Mouse (Mus musculus) embryonic facial prominence, embryonic 13.5 days (tissue): ENCODE results near the gene Rpap1. TPM values are rescaled to one million over a fixed set of nuclear protein-coding genes. Genes with fewer than 3 reads are reported as not detected.
"Not testable (repeated sequence)": the region's sequence is repeated elsewhere in the genome, so short reads cannot be mapped to it uniquely, and the experiment has no call there.

Experiments
- ATAC-seq: fragments of 200-750 bp; cut with Nextera tagmentation; 2 replicates; pipeline ENCODE4 v1.8.0; 2017; ENCODE audit warnings: low read depth; ENCODE audit not compliant: insufficient number of reproducible peaks, insufficient read depth, low FRiP score, low TSS enrichment
- H3K27ac ChIP-seq: fragments of 300-500 bp; sonication (generic); 2 replicates; pipeline ENCODE4 v1.5.1; 2015; ENCODE audit warnings: moderate library complexity, mild to moderate bottlenecking, inconsistent platforms
- H3K27me3 ChIP-seq: fragments of 300-500 bp; sonication (generic); 2 replicates; pipeline ENCODE4 v1.6.1; 2015; ENCODE audit warnings: mild to moderate bottlenecking, inconsistent platforms
- H3K36me3 ChIP-seq: fragments of 300-500 bp; sonication (generic); 2 replicates; pipeline ENCODE4 v1.6.1; 2015; ENCODE audit warnings: mild to moderate bottlenecking, inconsistent platforms
- H3K4me1 ChIP-seq: fragments of 300-500 bp; sonication (generic); 2 replicates; pipeline ENCODE4 v1.6.1; 2015; ENCODE audit warnings: inconsistent platforms
- H3K4me2 ChIP-seq: fragments of 300-500 bp; sonication (generic); 2 replicates; pipeline ENCODE4 v1.6.1; 2015; ENCODE audit warnings: moderate library complexity, mild to moderate bottlenecking, inconsistent platforms
- H3K4me3 ChIP-seq: fragments of 300-500 bp; sonication (generic); 2 replicates; pipeline ENCODE4 v1.5.1; 2015; ENCODE audit warnings: mild to moderate bottlenecking, inconsistent platforms
- H3K9ac ChIP-seq: fragments of 300-500 bp; sonication (generic); 2 replicates; pipeline ENCODE4 v1.6.1; 2015; ENCODE audit warnings: mild to moderate bottlenecking, inconsistent platforms
- H3K9me3 ChIP-seq: fragments of 300-500 bp; sonication (generic); 2 replicates; pipeline ENCODE4 v1.6.1; 2016; ENCODE audit warnings: inconsistent platforms
- WGBS: fragments of 180-500 bp; shearing (Covaris S2); methylation state at CpG from one replicate; pipeline ENCODE4 v1.1.7; 2015; ENCODE audit warnings: mixed read lengths; 5-methylcytosine and 5-hydroxymethylcytosine counted together
- polyA plus RNA-seq: library from polyadenylated mRNA; unstranded; fragments of >200 nt; fragmentation: Nextera tagmentation; extraction: Ambion mirVana; gene quantifications from 2 replicates; pipeline ENCODE4 v1.2.1, GENCODE M21; 2015

Gene Rpap1
- polyA plus RNA-seq, 1 experiment from 2014 or later = 31.5 TPM

DNA sequence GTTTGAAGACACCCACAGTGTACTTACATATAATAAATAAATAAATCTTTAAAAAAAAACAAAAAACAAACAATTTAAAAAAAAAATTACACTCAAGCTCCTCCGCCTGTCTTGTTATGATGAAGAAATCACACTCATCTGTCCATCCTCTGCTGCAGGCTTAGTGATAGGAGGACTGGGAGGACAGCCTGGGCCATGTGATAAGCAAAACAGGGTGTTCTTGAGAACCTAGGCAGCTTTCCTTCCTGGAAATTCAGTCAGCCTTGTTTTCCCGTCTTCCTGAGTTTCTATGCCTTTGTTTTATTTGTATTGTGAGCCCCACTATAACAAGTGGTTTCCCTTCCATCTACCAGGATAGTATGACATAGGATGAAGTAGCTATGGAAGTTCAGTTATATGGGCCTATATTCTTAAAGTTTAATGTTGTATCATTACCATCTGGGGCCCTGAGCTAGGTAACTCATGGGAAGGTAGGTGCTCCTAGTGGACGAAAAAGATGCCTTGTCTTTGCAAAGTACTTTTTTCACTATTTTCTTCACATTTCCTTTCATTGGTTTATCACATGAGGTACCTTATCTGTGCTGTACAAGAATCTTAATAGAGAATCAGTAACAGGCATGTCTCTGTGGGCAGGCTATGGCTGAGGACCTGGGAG is 59.4 kb downstream of the Rpap1 start:
- Histone ChIP-seq H3K4me2 (no peak overlapping the region), H3K4me3 (no peak overlapping the region), H3K27me3 (no peaks in the 10 kb centered on the region), H3K9me3 (no peaks in the 10 kb centered on the region), H3K4me1 (no peaks in the 10 kb centered on the region), H3K9ac (no peak overlapping the region), H3K36me3 (peaks cover 91% of the 10 kb centered on the region), H3K27ac (no peak overlapping the region)
- ATAC-seq = no peak
- 88% methylated on average over 3 of the region's 3 CpGs for WGBS

- Histone ChIP-seq H3K4me3 (no peak overlapping the region), H3K4me1 (no peaks in the 10 kb centered on the region), H3K36me3 (peaks cover 85% of the 10 kb centered on the region), H3K27ac (no peak overlapping the region), H3K9me3 (no peaks in the 10 kb centered on the region), H3K27me3 (no peaks in the 10 kb centered on the region), H3K4me2 (no peak overlapping the region), H3K9ac (no peak overlapping the region)
- no peak for ATAC-seq
- WGBS = 97% methylated on average over 8 of the region's 8 CpGs
Observed at GRCm38 (mm10) chr2:119721070-119721469, 66.3 kb downstream of the Rpap1 start.

DNA sequence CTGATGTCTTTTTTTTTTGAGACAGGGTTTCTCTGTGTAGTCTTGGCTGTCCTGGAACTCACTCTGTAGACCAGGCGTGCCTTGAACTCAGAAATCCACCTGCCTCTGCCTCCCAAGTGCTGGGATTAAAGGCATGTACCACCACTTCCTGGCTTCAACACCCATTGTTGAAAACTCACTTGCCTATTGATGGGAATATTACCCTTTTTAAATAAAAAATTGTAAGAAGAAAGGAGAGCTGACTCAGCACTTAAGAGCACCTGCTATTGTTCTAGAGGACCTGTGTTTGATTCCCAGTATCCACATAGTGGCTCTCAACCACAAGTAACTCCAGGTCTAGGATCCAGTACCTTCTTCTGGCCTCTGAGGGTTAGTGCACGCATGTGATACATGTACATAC is 71.5 kb downstream of the Rpap1 start:
- H3K9ac ChIP-seq, H3K9me3 ChIP-seq, H3K27me3 ChIP-seq, H3K27ac ChIP-seq, H3K4me2 ChIP-seq, ATAC-seq, H3K4me1 ChIP-seq, H3K4me3 ChIP-seq: not testable (repeated sequence)
- peaks cover 82% of the 10 kb centered on the region for H3K36me3 ChIP-seq
- WGBS = 95% methylated on average over 2 of the region's 2 CpGs

Other genes starting within 250 kb of the Rpap1 start
- gene Exd1, start 239.9 kb downstream of the Rpap1 start, polyA plus RNA-seq = 0.13 and 0.29 TPM in 2 replicates
- 68.6 and 73.5 TPM in 2 replicates for gene Chp1, start 239.8 kb downstream of the Rpap1 start, polyA plus RNA-seq
- gene Nusap1, start 169.2 kb downstream of the Rpap1 start, polyA plus RNA-seq = 79.5 and 79.7 TPM in 2 replicates
- 23.0 and 24.6 TPM in 2 replicates for gene Oip5, start 169.1 kb downstream of the Rpap1 start, polyA plus RNA-seq
- 52.0 and 52.4 TPM in 2 replicates for gene Ndufaf1, start 124.7 kb downstream of the Rpap1 start, polyA plus RNA-seq
- gene Rtf1, start 112.5 kb downstream of the Rpap1 start, polyA plus RNA-seq = 69.0 and 74.0 TPM in 2 replicates
- gene Itpka, start 45.2 kb downstream of the Rpap1 start, polyA plus RNA-seq = 0.76 TPM in 1 of 2 replicates, not detected in the other
- gene Ltk, start 27.1 kb downstream of the Rpap1 start, polyA plus RNA-seq = 0.18 TPM in 1 of 2 replicates, not detected in the other
- gene Tyro3, start 10.2 kb upstream of the Rpap1 start, polyA plus RNA-seq = 27.3 and 28.5 TPM in 2 replicates
- 34.0 and 39.3 TPM in 2 replicates for gene Mga, start 109.7 kb upstream of the Rpap1 start, polyA plus RNA-seq
- gene Mapkbp1, start 185.2 kb upstream of the Rpap1 start, polyA plus RNA-seq = 5.5 and 5.7 TPM in 2 replicates
- gene Jmjd7, start 239.9 kb upstream of the Rpap1 start, polyA plus RNA-seq = 20.4 and 24.3 TPM in 2 replicates
- gene Gm28042, start 240.0 kb upstream of the Rpap1 start, polyA plus RNA-seq = 5.2 and 5.4 TPM in 2 replicates
- 1.8 and 2.6 TPM in 2 replicates for gene Pla2g4b, start 245.9 kb upstream of the Rpap1 start, polyA plus RNA-seq